Mouse (Mus musculus) left cerebral cortex, postnatal 36 days (tissue): ENCODE measurements around the gene Naa40. TPM values are rescaled to one million over a fixed set of nuclear protein-coding genes. Genes with fewer than 3 reads are reported as not detected.

Experiments
- DNase-seq, 2 experiments: peaks; one replicate each; pipeline ENCODE4 v3.0.0; 2021 to 2022; ENCODE audit warnings: low spot score in 2 of 2, mixed read lengths in 1 of 2
- intact Hi-C: fragments of 180-260 bp; cut with DNase I; formaldehyde crosslinking; loops from one replicate; pipeline ENCODE4 v1.15.1; 2025
- total RNA-seq, 2 experiments: library from RNA; stranded (reverse); gene quantifications; 2 replicates each; pipeline ENCODE4 v1.2.3; 2021

Gene Naa40
- total RNA-seq, 2 experiments from 2014 or later = 26.5 to 42.4 TPM

GRCm38 (mm10) chr19:7267091-7267741 lies 26.2 kb upstream of the Naa40 start, which contains the start of gene Rcor2:
TSS of gene Rcor2 (plus strand) at chr19:7267325.
- peak; percentile 53 to 60 for DNase-seq
- intact Hi-C loops = loop anchor here (2.0 to 5.0 kb wide), 2 partner anchors 26 to 150 kb away; partner anchors contain the start of genes 2700081O15Rik and Naa40

- peak in 1 of 2 experiments; percentile 9 for DNase-seq
- intact Hi-C loops = loop anchor here (2.0 to 5.0 kb wide), 2 partner anchors 26 to 151 kb away; partner anchors contain the start of genes 2700081O15Rik and Naa40
Observed at GRCm38 (mm10) chr19:7266421-7266831, 25.4 kb upstream of the Naa40 start.

GRCm38 (mm10) chr19:7265478-7266191 lies 24.7 kb upstream of the Naa40 start:
- DNase-seq = peak in 1 of 2 experiments; percentile 5
- intact Hi-C loops = loop anchor here (2.0 to 5.0 kb wide), 3 partner anchors 25 to 152 kb away; partner anchors contain the start of genes 2700081O15Rik and Naa40

- intact Hi-C loops = loop anchor here (2.0 to 5.0 kb wide), 2 partner anchors 80 to 152 kb away; partner anchors contain the start of gene 2700081O15Rik
Observed at GRCm38 (mm10) chr19:7264766-7265331, 23.9 kb upstream of the Naa40 start.

GRCm38 (mm10) chr19:7264088-7264765 lies 23.2 kb upstream of the Naa40 start:
- intact Hi-C loops = loop anchor here (2.0 kb wide), 1 partner anchor 81 kb away; no protein-coding TSS in a partner anchor
- peak; percentile 69 to 74 for DNase-seq

More at GRCm38 (mm10) chr19:7264766-7265331, 23.9 kb upstream of the Naa40 start:
- DNase-seq = peak; percentile 18 to 23

GRCm38 (mm10) chr19:7262592-7262991 lies 21.6 kb upstream of the Naa40 start:
- intact Hi-C loops = no loop called here
- DNase-seq = no peak

- DNase-seq = no peak
- intact Hi-C loops = no loop called here
Observed at GRCm38 (mm10) chr19:7261964-7262363, 21.0 kb upstream of the Naa40 start.

GRCm38 (mm10) chr19:7261476-7261875 lies 20.5 kb upstream of the Naa40 start:
- intact Hi-C loops = no loop called here

GRCm38 (mm10) chr19:7257881-7258280 lies 16.9 kb upstream of the Naa40 start:
- no peak for DNase-seq

More at GRCm38 (mm10) chr19:7261476-7261875, 20.5 kb upstream of the Naa40 start:
- no peak for DNase-seq

GRCm38 (mm10) chr19:7246021-7246420 lies 5.0 kb upstream of the Naa40 start:
- intact Hi-C loops = no loop called here
- no peak for DNase-seq

More at GRCm38 (mm10) chr19:7257881-7258280, 16.9 kb upstream of the Naa40 start:
- intact Hi-C loops = no loop called here

GRCm38 (mm10) chr19:7240291-7240690 lies 692 bp downstream of the Naa40 start:
- intact Hi-C loops = loop anchor here (2.0 kb wide), 2 partner anchors 27 to 101 kb away; partner anchors contain the start of genes Mark2 and Rcor2
- no peak for DNase-seq

GRCm38 (mm10) chr19:7239574-7239973 lies 1.4 kb downstream of the Naa40 start:
- intact Hi-C loops = loop anchor here (5.0 kb wide), 1 partner anchor 178 kb away; the partner anchor contains the start of gene 2700081O15Rik

GRCm38 (mm10) chr19:7236742-7237141 lies 4.2 kb downstream of the Naa40 start:
- intact Hi-C loops = loop anchor here (5.0 kb wide), 1 partner anchor 181 kb away; the partner anchor contains the start of gene 2700081O15Rik
- no peak for DNase-seq

More at GRCm38 (mm10) chr19:7239574-7239973, 1.4 kb downstream of the Naa40 start:
- no peak for DNase-seq

GRCm38 (mm10) chr19:7236011-7236410 lies 5.0 kb downstream of the Naa40 start:
- no peak for DNase-seq
- intact Hi-C loops = loop anchor here (5.0 kb wide), 1 partner anchor 181 kb away; the partner anchor contains the start of gene 2700081O15Rik

GRCm38 (mm10) chr19:7235461-7235860 lies 5.5 kb downstream of the Naa40 start:
- no peak for DNase-seq
- intact Hi-C loops = loop anchor here (2.0 to 5.0 kb wide), 2 partner anchors 109 to 182 kb away; partner anchors contain the start of gene 2700081O15Rik

GRCm38 (mm10) chr19:7234537-7235221 lies 6.3 kb downstream of the Naa40 start:
- peak; percentile 77 to 84 for DNase-seq
- intact Hi-C loops = loop anchor here (2.0 to 5.0 kb wide), 2 partner anchors 110 to 183 kb away; partner anchors contain the start of gene 2700081O15Rik

- DNase-seq = no peak
- intact Hi-C loops = no loop called here
Observed at GRCm38 (mm10) chr19:7226511-7226914, 14.5 kb downstream of the Naa40 start.

- no peak for DNase-seq
- intact Hi-C loops = no loop called here
Observed at GRCm38 (mm10) chr19:7225096-7225690, 15.8 kb downstream of the Naa40 start.
